Mouse (Mus musculus) MEL (cell line): ENCODE results near the gene Gmppb. TPM values are rescaled to one million over a fixed set of nuclear protein-coding genes. Genes with fewer than 3 reads are reported as not detected.

Experiments used
- DNase-seq: peaks from one replicate; pipeline ENCODE4 v3.0.0; 2011; ENCODE audit warnings: low read depth, low spot score
- H3K27ac ChIP-seq: 2 replicates; pipeline ENCODE4 v1.5.1; 2012; ENCODE audit warnings: low read depth, mild to moderate bottlenecking, control low read depth, low read length, moderate library complexity; ENCODE audit not compliant: control insufficient read depth
- H3K27me3 ChIP-seq, 2 experiments: fragments of 150-350 bp in 1 of 2; sonication (generic) in 1 of 2; 2 replicates each; pipeline ENCODE4 v1.6.1; 2012; ENCODE audit warnings: low read length in 2 of 2, mild to moderate bottlenecking in 2 of 2, improper control_type of control experiment in 1 of 2, moderate library complexity in 1 of 2; ENCODE audit not compliant: insufficient read depth in 2 of 2, control insufficient read depth in 1 of 2
- H3K36me3 ChIP-seq, 2 experiments: 2 replicates each; pipeline ENCODE4 v1.6.1; 2012 to 2014; ENCODE audit warnings: low read length in 2 of 2, improper control_type of control experiment in 1 of 2, inconsistent platforms in 1 of 2, mild to moderate bottlenecking in 1 of 2; ENCODE audit not compliant: insufficient read depth in 2 of 2, control insufficient read depth in 1 of 2
- H3K4me1 ChIP-seq, 2 experiments: fragments of 150-350 bp in 1 of 2; sonication (generic) in 1 of 2; 2 replicates each; pipeline ENCODE4 v1.6.1; 2012; ENCODE audit warnings: low read length in 2 of 2, improper control_type of control experiment in 1 of 2, mild to moderate bottlenecking in 1 of 2; ENCODE audit not compliant: insufficient read depth in 2 of 2, control insufficient read depth in 1 of 2
- H3K4me3 ChIP-seq, 2 experiments: fragments of 150-350 bp in 1 of 2; sonication (generic) in 1 of 2; 2 replicates each; pipeline ENCODE4 v1.5.1; 2012; ENCODE audit warnings: low read depth in 2 of 2, low read length in 2 of 2, mild to moderate bottlenecking in 2 of 2, moderate library complexity in 2 of 2, control low read depth in 1 of 2, improper control_type of control experiment in 1 of 2; ENCODE audit not compliant: control insufficient read depth in 1 of 2, insufficient read depth in 1 of 2
- H3K79me2 ChIP-seq: 2 replicates; pipeline ENCODE4 v1.6.1; 2012; ENCODE audit warnings: mild to moderate bottlenecking, low read length, moderate library complexity; ENCODE audit not compliant: control insufficient read depth, poor library complexity, insufficient read depth
- H3K9ac ChIP-seq: 2 replicates; pipeline ENCODE4 v1.6.1; 2012; ENCODE audit warnings: low read depth, mild to moderate bottlenecking, control low read depth, low read length, moderate library complexity; ENCODE audit not compliant: control insufficient read depth, poor library complexity, severe bottlenecking
- H3K9me3 ChIP-seq: fragments of 150-350 bp; sonication (generic); replicated peaks from 2 replicates; pipeline ENCODE4 v1.6.1; 2012; ENCODE audit warnings: mild to moderate bottlenecking, low read length, improper control_type of control experiment, moderate library complexity; ENCODE audit not compliant: insufficient read depth
- BHLHE40 ChIP-seq: IDR thresholded peaks from 2 replicates; pipeline ENCODE4 v1.6.1; 2012; ENCODE audit warnings: low read depth, mild to moderate bottlenecking, inconsistent platforms, low read length, improper control_type of control experiment, borderline replicate concordance
- CTCF ChIP-seq, 3 experiments: IDR thresholded peaks in 2 of 3; conservative IDR thresholded peaks in 1 of 3; 2 replicates each; pipeline ENCODE4 v1.5.1; 2011 to 2012; ENCODE audit warnings: low read length in 3 of 3, low read depth in 2 of 3, mild to moderate bottlenecking in 2 of 3, improper control_type of control experiment in 1 of 3, inconsistent platforms in 1 of 3, mixed read lengths in 1 of 3, moderate library complexity in 1 of 3; ENCODE audit not compliant: control insufficient read depth in 1 of 3, insufficient read depth in 1 of 3, poor library complexity in 1 of 3, severe bottlenecking in 1 of 3
- EP300 ChIP-seq, 2 experiments: IDR thresholded peaks; 2 replicates each; pipeline ENCODE4 v1.6.1; 2011; ENCODE audit warnings: improper control_type of control experiment in 2 of 2, low read length in 2 of 2, low read depth in 1 of 2, mild to moderate bottlenecking in 1 of 2
- GABPA ChIP-seq: IDR thresholded peaks from 2 replicates; pipeline ENCODE4 v1.6.1; 2012; ENCODE audit warnings: low read depth, mild to moderate bottlenecking, inconsistent platforms, low read length, improper control_type of control experiment, moderate library complexity
- GATA1 ChIP-seq: IDR thresholded peaks from 2 replicates; pipeline ENCODE4 v1.6.1; 2011; ENCODE audit warnings: low read depth, low read length, improper control_type of control experiment
- MAFK ChIP-seq: IDR thresholded peaks from 2 replicates; pipeline ENCODE4 v1.6.1; 2011; ENCODE audit warnings: low read depth, mild to moderate bottlenecking, low read length, improper control_type of control experiment, borderline replicate concordance
- MEF2A ChIP-seq: IDR thresholded peaks from 2 replicates; pipeline ENCODE4 v1.6.1; 2014; ENCODE audit warnings: low read depth, mild to moderate bottlenecking, inconsistent platforms, low read length, improper control_type of control experiment; ENCODE audit not compliant: poor library complexity, insufficient replicate concordance, severe bottlenecking; ENCODE audit errors: extremely low read depth
- MYC ChIP-seq: IDR thresholded peaks from 2 replicates; pipeline ENCODE4 v1.6.1; 2011; ENCODE audit warnings: low read depth, mild to moderate bottlenecking, low read length, improper control_type of control experiment, moderate library complexity
- NELFE ChIP-seq: IDR thresholded peaks from 2 replicates; pipeline ENCODE4 v1.6.1; 2011; ENCODE audit warnings: low read depth, low read length, improper control_type of control experiment
- POLR2A ChIP-seq, 2 experiments: IDR thresholded peaks; 2 replicates each; pipeline ENCODE4 v1.6.1; 2011 to 2012; ENCODE audit warnings: low read length in 2 of 2, mild to moderate bottlenecking in 2 of 2, control low read depth in 1 of 2, improper control_type of control experiment in 1 of 2, low read depth in 1 of 2, moderate library complexity in 1 of 2; ENCODE audit not compliant: control insufficient read depth in 1 of 2, insufficient read depth in 1 of 2, poor library complexity in 1 of 2
- POLR2AphosphoS2 ChIP-seq: IDR thresholded peaks from 2 replicates; pipeline ENCODE4 v1.6.1; 2011; ENCODE audit warnings: low read length, improper control_type of control experiment
- RAD21 ChIP-seq: IDR thresholded peaks from 2 replicates; pipeline ENCODE4 v1.6.1; 2011; ENCODE audit warnings: mild to moderate bottlenecking, low read depth, low read length, improper control_type of control experiment
- SIN3A ChIP-seq: IDR thresholded peaks from 2 replicates; pipeline ENCODE4 v1.6.1; 2012; ENCODE audit warnings: low read length, improper control_type of control experiment, inconsistent platforms
- SMC3 ChIP-seq: IDR thresholded peaks from 2 replicates; pipeline ENCODE4 v1.6.1; 2011; ENCODE audit warnings: low read depth, low read length, improper control_type of control experiment
- TCF12 ChIP-seq: IDR thresholded peaks from 2 replicates; pipeline ENCODE4 v1.6.1; 2014; ENCODE audit warnings: low read depth, mild to moderate bottlenecking, inconsistent platforms, low read length, improper control_type of control experiment, moderate library complexity
- USF1 ChIP-seq: IDR thresholded peaks from 2 replicates; pipeline ENCODE4 v1.6.1; 2014; ENCODE audit warnings: low read depth, mild to moderate bottlenecking, inconsistent platforms, low read length, improper control_type of control experiment, moderate library complexity
- ZNF384 ChIP-seq: IDR thresholded peaks from 2 replicates; pipeline ENCODE4 v1.6.1; 2012; ENCODE audit warnings: low read depth, mild to moderate bottlenecking, inconsistent platforms, low read length, improper control_type of control experiment
- polyA plus RNA-seq, 2 experiments: library from polyadenylated mRNA; stranded (reverse) in 1 of 2; unstranded in 1 of 2; fragments of >175 nt in 1 of 2; fragments of >200 nt in 1 of 2; gene quantifications; 2 replicates each; pipeline versions ENCODE4 v1.2.1 to v1.2.4; 2012; ENCODE audit warnings: low replicate concordance in 2 of 2, low read depth in 1 of 2; ENCODE audit not compliant: insufficient read length in 2 of 2, insufficient read depth in 1 of 2, missing spikeins in 1 of 2
- total RNA-seq: library from RNA; depleted of rRNA; stranded (reverse); fragments of 300-350 nt; gene quantifications from 2 replicates; pipeline ENCODE4 v1.2.3, GENCODE M21; 2012

The Gmppb gene
- total and polyA plus RNA-seq, 3 experiments, result 26.2 to 38.1 TPM; not detected in 1

- DNase-seq, result no peak
- no peaks in the 10 kb centered on the region; a peak in 1 of 4 replicates for H3K36me3 ChIP-seq
- no peak for TF ChIP-seq CTCF (IDR thresholded peaks at IDR 0.05 in 2 of 3, conservative IDR thresholded peaks at IDR 0.05 in 1 of 3; ENCODE audit: control insufficient read depth in 1 of 3, insufficient read depth in 1 of 3, low read depth in 2 of 3, low read length in 3 of 3, poor library complexity in 1 of 3, severe bottlenecking in 1 of 3)
- TF ChIP-seq SIN3A, result no peak
- TF ChIP-seq BHLHE40, result no peak
- no peak for TF ChIP-seq MYC
- H3K9ac ChIP-seq, result no peak overlapping the region
- no peaks in the 10 kb centered on the region for H3K27me3 ChIP-seq
- no peak overlapping the region for H3K4me3 ChIP-seq
- H3K27ac ChIP-seq, result no peak overlapping the region
- H3K4me1 ChIP-seq, result peaks cover 0 to 3% of the 10 kb centered on the region in 2 experiments; a peak in 1 of 4 replicates
- no peaks in the 10 kb centered on the region for H3K79me2 ChIP-seq
- no peaks in the 10 kb centered on the region for H3K9me3 ChIP-seq
These were observed 7.6 kb downstream of the Gmppb start for GRCm38 (mm10) chr9:108056361-108057261.

- Histone ChIP-seq H3K9ac (no peak overlapping the region), H3K79me2 (no peaks in the 10 kb centered on the region), H3K27me3 (no peaks in the 10 kb centered on the region), H3K27ac (no peak overlapping the region), H3K36me3 (no peaks in the 10 kb centered on the region; a peak in 1 of 4 replicates), H3K4me1 (peaks cover 0 to 3% of the 10 kb centered on the region in 2 experiments; a peak in 1 of 4 replicates), H3K4me3 (no peak overlapping the region), H3K9me3 (no peaks in the 10 kb centered on the region)
- TF ChIP-seq POLR2A (IDR thresholded peaks at IDR 0.05; ENCODE audit: control insufficient read depth in 1 of 2, insufficient read depth in 1 of 2, low read depth in 1 of 2, low read length in 2 of 2, poor library complexity in 1 of 2) (no peak), MEF2A (no peak), EP300 (IDR thresholded peaks at IDR 0.05; ENCODE audit: low read depth in 1 of 2, low read length in 2 of 2) (no peak), SIN3A (no peak), GATA1 (no peak), MAFK (no peak), NELFE (no peak), RAD21 (no peak), ZNF384 (no peak), GABPA (no peak), USF1 (no peak), SMC3 (no peak), POLR2AphosphoS2 (no peak), TCF12 (no peak)
- DNase-seq, result no peak
These were observed 8.2 kb downstream of the Gmppb start for GRCm38 (mm10) chr9:108057262-108057562.
